Mouse (Mus musculus): ENCODE measurements around the gene Hectd4. TPM values are rescaled to one million over a fixed set of nuclear protein-coding genes. Genes with fewer than 3 reads are reported as not detected.
A peak's percentile ranks its signal among the peaks of the same experiment; 100 is the strongest.
"Not testable (repeated sequence)": the region's sequence is repeated elsewhere in the genome, so short reads cannot be mapped to it uniquely, and the experiment has no call there.

The Hectd4 gene
- total RNA-seq, 2 experiments from 2014 or later: 17.3 to 20.3 TPM

GRCm38 (mm10) chr5:121205537-121206130 is 14.4 kb upstream of the Hectd4 start:
- not testable (repeated sequence) for DNase-seq (ENCODE audit: low spot score in 2 of 2)

GRCm38 (mm10) chr5:121206540-121206939 is 13.5 kb upstream of the Hectd4 start:
- no peak for DNase-seq (ENCODE audit: low spot score in 2 of 2)

- no peak for DNase-seq (ENCODE audit: low spot score in 2 of 2)
Observed at GRCm38 (mm10) chr5:121206984-121207383, 13.0 kb upstream of the Hectd4 start.

- DNase-seq (ENCODE audit: low spot score in 2 of 2): no peak
Observed at GRCm38 (mm10) chr5:121209755-121210600, 10.0 kb upstream of the Hectd4 start.

DNA sequence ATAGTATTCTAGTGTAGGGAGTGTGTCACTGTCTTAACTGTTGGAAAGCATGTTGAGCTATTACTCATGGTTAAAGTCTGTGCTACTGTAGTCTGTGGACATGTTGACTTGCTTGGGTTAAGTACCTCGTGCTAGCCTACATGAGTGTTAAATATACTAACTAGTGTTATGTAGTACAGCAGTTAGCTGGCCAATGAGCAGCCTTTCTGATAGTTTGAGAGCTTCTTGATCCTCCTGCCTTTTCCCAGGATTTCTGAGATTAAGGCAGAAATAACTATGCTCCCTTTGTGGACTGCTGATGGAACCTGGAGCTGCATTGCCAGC is 9.5 kb upstream of the Hectd4 start:
- DNase-seq (ENCODE audit: low spot score in 2 of 2): no peak

GRCm38 (mm10) chr5:121212108-121212507 is 7.9 kb upstream of the Hectd4 start:
- DNase-seq (ENCODE audit: low spot score in 2 of 2): no peak

DNA sequence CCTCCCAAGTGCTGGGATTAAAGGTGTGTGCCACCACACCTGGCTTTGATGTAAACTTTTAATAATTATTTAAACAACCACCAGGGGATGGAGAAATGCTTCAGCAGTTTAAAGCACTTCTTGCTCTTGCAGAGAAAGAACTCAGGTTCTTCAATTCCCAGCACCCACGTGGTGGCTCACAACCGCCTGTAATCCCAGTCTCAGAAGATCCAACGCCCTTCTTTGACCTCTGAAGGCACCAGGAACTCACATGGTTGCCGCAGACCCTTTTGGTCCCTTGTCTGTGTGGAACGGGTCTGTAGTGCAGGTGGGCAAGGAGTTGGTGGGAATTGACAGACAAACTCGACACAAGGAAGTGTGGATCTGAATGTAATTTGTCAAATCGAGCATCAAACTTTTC is 5.3 kb upstream of the Hectd4 start:
- no peak for DNase-seq (ENCODE audit: low spot score in 2 of 2)

DNA sequence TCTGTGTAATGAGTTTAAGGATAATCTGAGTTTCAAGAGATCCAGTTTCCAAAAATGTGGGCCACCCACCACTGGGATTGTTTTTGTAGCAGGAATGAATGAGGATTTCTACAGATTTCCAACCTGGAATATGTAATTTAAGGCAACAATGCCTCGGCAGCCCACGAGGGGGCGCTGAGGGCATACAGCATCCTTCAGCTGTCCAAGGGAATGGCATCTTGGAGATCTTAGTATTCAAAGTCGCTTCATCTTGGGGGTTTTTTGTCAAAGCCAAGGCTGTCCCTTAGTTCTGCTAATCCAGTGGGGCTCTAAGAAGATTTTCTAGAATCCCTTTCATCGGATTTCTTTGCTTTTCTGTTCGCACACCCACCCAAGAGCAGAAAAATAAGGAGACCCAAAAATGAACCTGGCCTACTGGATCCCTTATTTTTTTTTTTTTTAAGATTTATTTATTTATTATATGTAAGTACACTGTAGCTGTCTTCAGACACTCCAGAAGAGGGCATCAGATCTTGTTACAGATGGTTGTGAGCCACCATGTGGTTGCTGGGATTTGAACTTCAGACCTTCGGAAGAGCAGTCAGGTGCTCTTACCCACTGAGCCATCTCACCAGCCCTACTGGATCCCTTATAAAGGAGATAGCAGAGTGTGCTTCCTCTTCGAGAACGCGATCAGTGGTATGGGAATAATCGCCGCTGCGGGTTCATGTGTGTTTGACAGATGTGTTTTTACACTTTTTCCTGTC is 4.5 kb upstream of the Hectd4 start:
- peak; percentile 40 to 64 for DNase-seq (ENCODE audit: low spot score in 2 of 2)

- DNase-seq (ENCODE audit: low spot score in 2 of 2): no peak
Observed at GRCm38 (mm10) chr5:121216126-121216446, 3.9 kb upstream of the Hectd4 start.

DNA sequence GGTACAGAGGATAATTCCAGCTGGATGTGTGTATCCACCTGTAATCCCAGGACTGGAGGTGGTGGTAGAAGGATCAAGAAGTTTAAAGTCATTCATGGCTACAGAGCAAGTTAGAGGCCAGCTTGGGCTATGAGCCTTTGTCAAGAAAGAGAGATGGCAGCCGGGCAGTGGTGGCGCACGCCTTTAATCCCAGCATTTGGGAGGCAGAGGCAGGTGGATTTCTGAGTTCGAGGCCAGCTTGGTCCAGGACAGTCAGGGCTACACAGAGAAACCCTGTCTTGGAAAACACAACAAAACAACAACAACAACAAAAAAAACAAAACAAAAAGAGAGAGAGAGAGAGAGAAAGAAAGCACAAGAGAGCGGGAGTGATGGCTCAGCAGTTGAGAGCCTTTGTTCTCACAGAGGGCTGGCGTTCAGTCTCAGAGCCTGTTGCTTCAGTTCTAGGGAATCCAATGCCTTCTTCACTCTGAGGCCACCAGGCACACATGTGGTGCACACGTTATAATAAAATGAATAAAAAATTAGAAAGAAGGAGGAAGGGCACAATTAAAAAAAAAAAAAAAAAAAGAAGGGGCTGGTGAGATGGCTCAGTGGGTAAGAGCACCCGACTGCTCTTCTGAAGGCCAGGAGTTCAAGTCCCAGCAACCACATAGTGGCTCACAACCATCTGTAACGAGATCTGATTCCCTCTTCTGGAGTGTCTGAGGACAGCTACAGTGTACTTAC is 3.3 kb upstream of the Hectd4 start:
- not testable (repeated sequence) for DNase-seq (ENCODE audit: low spot score in 2 of 2)

DNA sequence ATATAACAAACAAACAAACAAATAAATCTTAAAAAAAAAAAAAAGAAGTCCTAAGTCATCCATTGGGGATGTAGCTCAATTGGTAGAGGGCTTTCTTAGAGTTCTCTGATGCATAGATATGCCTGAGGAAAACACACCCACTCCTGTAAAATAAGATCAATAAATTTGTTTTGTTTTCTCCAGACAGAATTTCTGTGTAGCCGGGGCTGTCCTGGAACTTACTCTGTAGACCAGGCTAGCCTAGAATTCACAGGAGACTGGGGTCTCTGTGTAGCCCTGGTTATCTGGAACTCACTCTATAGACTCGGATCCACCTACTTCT is 2.7 kb upstream of the Hectd4 start:
- DNase-seq (ENCODE audit: low spot score in 2 of 2): no peak

DNA sequence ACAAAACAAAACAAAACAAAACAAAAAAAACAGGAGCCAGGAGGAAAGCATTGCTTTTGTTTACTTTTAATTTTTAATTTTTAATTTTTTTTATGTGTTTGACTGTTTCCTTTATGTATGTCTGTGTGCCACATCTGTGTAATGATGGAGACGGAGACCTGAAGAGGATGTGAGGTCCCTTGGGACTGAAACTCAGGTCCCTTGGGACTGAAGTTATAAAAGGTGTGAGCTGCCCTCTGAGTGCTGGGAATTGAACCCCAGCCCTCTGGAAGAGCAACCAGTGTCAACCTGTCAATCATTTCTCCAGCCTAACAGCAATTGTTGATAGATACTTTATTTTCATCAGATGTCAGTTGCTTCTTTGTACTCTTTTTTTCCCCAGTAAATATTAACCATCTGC is 829 bp upstream of the Hectd4 start:
- no peak for DNase-seq (ENCODE audit: low spot score in 2 of 2)

GRCm38 (mm10) chr5:121220732-121221301 is 798 bp downstream of the Hectd4 start:
- no peak for DNase-seq (ENCODE audit: low spot score in 2 of 2)

GRCm38 (mm10) chr5:121221328-121221850 is 1.4 kb downstream of the Hectd4 start:
- no peak for DNase-seq (ENCODE audit: low spot score in 2 of 2)

GRCm38 (mm10) chr5:121224020-121224419 is 4.0 kb downstream of the Hectd4 start:
- not testable (repeated sequence) for DNase-seq (ENCODE audit: low spot score in 2 of 2)

- no peak for DNase-seq (ENCODE audit: low spot score in 2 of 2)
Observed at GRCm38 (mm10) chr5:121224856-121225255, 4.8 kb downstream of the Hectd4 start.

- DNase-seq (ENCODE audit: low spot score in 2 of 2): no peak
Observed at GRCm38 (mm10) chr5:121225854-121226253, 5.8 kb downstream of the Hectd4 start.

DNA sequence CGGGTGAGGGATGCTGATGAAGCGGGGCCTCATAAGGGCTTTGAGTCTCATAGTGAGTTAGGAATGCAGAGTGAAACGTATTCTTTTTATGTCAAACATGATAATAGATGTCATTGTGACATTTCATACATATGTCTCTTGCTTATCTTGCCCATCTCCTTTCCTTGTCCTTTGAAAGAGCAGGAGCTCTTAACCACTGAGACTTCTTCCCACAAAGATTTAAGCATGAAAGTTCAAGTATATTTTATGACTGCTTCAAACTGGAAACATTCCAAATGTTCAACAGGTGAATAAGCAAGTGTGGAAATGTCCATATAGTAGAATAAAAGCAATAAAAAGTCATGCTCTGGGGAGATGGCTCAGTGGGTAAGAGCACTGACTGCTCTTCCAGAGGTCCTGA is 6.4 kb downstream of the Hectd4 start:
- no peak for DNase-seq (ENCODE audit: low spot score in 2 of 2)

DNA sequence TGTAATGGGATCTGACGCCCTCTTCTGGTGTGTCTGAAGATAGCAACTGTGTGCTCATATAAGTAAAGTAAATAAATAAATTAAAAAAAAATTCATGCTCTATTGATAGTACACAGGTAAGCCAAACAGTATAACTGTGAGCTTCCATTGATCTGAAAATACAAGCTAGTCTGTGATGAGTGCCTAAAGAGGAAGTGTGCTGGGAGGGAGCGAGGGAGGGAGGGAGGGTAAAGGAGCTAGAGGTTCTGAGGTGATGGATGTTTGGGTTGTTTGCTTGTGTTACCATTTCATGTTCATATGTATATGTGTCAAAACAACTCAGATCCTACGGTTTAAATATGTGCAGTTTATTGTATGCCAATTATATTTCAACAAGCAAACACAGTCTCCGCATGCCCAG is 6.8 kb downstream of the Hectd4 start:
- DNase-seq (ENCODE audit: low spot score in 2 of 2): no peak

GRCm38 (mm10) chr5:121227330-121227729 is 7.3 kb downstream of the Hectd4 start:
- DNase-seq (ENCODE audit: low spot score in 2 of 2): not testable (repeated sequence)

DNA sequence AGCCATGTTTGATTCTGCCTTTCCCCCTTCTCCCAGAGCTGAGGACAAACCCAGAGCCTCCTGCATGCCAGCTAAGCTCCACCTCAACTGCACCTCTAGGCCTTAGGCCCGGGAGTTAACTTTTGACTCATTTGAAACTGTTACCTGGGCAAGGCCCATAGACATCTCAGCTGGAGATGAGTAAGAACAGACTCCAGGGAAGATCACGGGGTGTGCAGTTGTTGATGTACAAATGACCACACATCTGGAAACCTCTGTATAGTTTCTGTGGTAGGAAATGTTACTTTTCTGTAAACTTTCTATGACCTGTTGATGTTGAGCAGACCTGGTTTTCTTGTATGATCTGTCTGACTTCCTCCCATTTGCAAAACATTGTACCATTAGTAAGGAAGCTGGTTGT is 9.2 kb downstream of the Hectd4 start:
- DNase-seq (ENCODE audit: low spot score in 2 of 2): no peak
